In the genomic region with DNA sequence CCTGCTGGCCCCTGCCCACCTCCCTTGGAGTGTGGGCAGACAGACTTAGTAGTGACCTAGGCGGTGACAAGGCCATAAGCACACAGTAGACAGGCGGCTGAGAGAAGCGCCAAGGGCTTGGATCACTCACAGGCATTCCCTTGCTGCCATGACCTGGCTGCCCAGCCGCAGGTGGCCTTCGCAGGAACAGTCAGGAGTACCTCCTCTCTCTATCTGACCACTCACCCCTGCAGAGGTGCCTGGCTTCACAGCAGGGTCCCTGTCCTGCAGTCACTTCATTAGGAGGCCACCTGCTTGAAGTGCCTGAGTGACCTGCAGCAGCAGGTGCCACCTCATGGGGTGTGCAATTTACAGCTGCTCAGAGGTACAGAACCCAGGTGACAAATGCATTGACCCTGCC, we compare ENCODE assay signal across 27 mouse cellular contexts. TPM values are rescaled to one million over a fixed set of nuclear protein-coding genes. Genes with fewer than 3 reads are reported as not detected.
A peak's percentile ranks its signal among the peaks of the same experiment; 100 is the strongest.
DNase-seq lines count a peak whose midpoint lies in the region; ATAC-seq lines count a peak whose summit lies in the region.
"Had no signal": no experiment of that assay in that cellular context is flagged by ENCODE, and none has a peak within 500 bp of the region (broad histone marks: within the 10 kb centered on the region; RNA-seq: fewer than 3 reads in every experiment).

No protein-coding gene starts in this region.

- no peak for ATAC-seq in hindbrain, embryonic 14.5 days (ENCODE audit: low FRiP score)
- ATAC-seq in frontal cortex, adult (ENCODE audit: low TSS enrichment), result no peak
- ATAC-seq: CD4-positive, CD25-positive, alpha-beta regulatory T cell, adult 4 months; forebrain, embryonic 14.5 days; lung, postnatal 0 days had no signal

- no peak overlapping the region for H3K9ac ChIP-seq in hindbrain, embryonic 14.5 days
- H3K9ac ChIP-seq: embryonic facial prominence, embryonic 15.5 days; hindbrain, embryonic 13.5 days; kidney, embryonic 15.5 days; midbrain, embryonic 12.5 days; neural tube, embryonic 12.5 days had no signal

- H3K4me3 ChIP-seq in heart, embryonic 10.5 days, result no peak overlapping the region
- no peak overlapping the region for H3K4me3 ChIP-seq in hindbrain, embryonic 10.5 days
- no peak overlapping the region for H3K4me3 ChIP-seq in hindbrain, embryonic 14.5 days (replicated peaks; ENCODE audit: low read length)
- H3K4me3 ChIP-seq: embryonic facial prominence, embryonic 10.5 days; embryonic facial prominence, embryonic 15.5 days; hindbrain, embryonic 13.5 days; kidney, embryonic 15.5 days; megakaryocyte, embryonic 14.5 days; midbrain, embryonic 12.5 days; myocyte; neural tube, embryonic 12.5 days had no signal

- peak overlapping the region; percentile 77 for H3K27ac ChIP-seq in heart, embryonic 10.5 days
- H3K27ac ChIP-seq in hindbrain, embryonic 10.5 days, result peak overlapping the region; percentile 35; the same call in 1 of the 2 replicates
- no peak overlapping the region for H3K27ac ChIP-seq in hindbrain, embryonic 14.5 days
- H3K27ac ChIP-seq: embryonic facial prominence, embryonic 10.5 days; embryonic facial prominence, embryonic 15.5 days; hindbrain, embryonic 13.5 days; kidney, embryonic 15.5 days; midbrain, embryonic 12.5 days; neural tube, embryonic 12.5 days had no signal

- peak; percentile 53 for DNase-seq in cerebellum, adult 9-11 months
- no peak for DNase-seq in cerebellum, postnatal 4 days (ENCODE audit: low spot score in 2 of 2)
- DNase-seq in heart, embryonic 10.5 days (ENCODE audit: low spot score), result no peak
- DNase-seq in heart, adult 9 months (ENCODE audit: low spot score in 2 of 2), result no peak
- DNase-seq in hindbrain, embryonic 10.5 days (ENCODE audit: low spot score), result no peak
- DNase-seq in hindbrain, embryonic 14.5 days (ENCODE audit: low spot score), result no peak
- DNase-seq: cerebellum, adult 11 months; cerebellum, postnatal 14 days; kidney, adult 18-20 months; liver; lung, adult 18-20 months; lung, postnatal 4 days; right cerebral cortex, adult 18-20 months; spleen, adult 18-20 months; thymus, postnatal 14 days had no signal

- no peak overlapping the region for H3K4me2 ChIP-seq in hindbrain, embryonic 14.5 days (replicated peaks)
- H3K4me2 ChIP-seq: embryonic facial prominence, embryonic 15.5 days; hindbrain, embryonic 13.5 days; kidney, embryonic 15.5 days; midbrain, embryonic 12.5 days; neural tube, embryonic 12.5 days had no signal

- no peaks in the 10 kb centered on the region for H3K9me3 ChIP-seq in heart, embryonic 10.5 days
- H3K9me3 ChIP-seq in hindbrain, embryonic 10.5 days, result no peaks in the 10 kb centered on the region
- no peaks in the 10 kb centered on the region for H3K9me3 ChIP-seq in hindbrain, embryonic 14.5 days (ENCODE audit: control insufficient read depth, low read length)
- H3K9me3 ChIP-seq: embryonic facial prominence, embryonic 10.5 days; embryonic facial prominence, embryonic 15.5 days; hindbrain, embryonic 13.5 days; kidney, embryonic 15.5 days; megakaryocyte, embryonic 14.5 days; midbrain, embryonic 12.5 days; neural tube, embryonic 12.5 days had no signal

- H3K4me1 ChIP-seq in heart, embryonic 10.5 days, result peaks cover 85% of the 10 kb centered on the region
- peaks cover 56% of the 10 kb centered on the region for H3K4me1 ChIP-seq in hindbrain, embryonic 10.5 days (replicated peaks)
- H3K4me1 ChIP-seq in hindbrain, embryonic 14.5 days (replicated peaks; ENCODE audit: control insufficient read depth, insufficient read depth, low read length), result no peaks in the 10 kb centered on the region; the same call in 1 of the 2 replicates
- H3K4me1 ChIP-seq: embryonic facial prominence, embryonic 15.5 days; neural tube, embryonic 12.5 days had no signal

- H3K36me3 ChIP-seq in heart, embryonic 10.5 days, result no peaks in the 10 kb centered on the region
- H3K36me3 ChIP-seq in hindbrain, embryonic 10.5 days, result 0 out of 2 replicates have a peak, but pooled peaks cover 3% of the 10 kb centered on the region
- no peaks in the 10 kb centered on the region for H3K36me3 ChIP-seq in hindbrain, embryonic 14.5 days (replicated peaks; ENCODE audit: control insufficient read depth, insufficient read depth)
- H3K36me3 ChIP-seq: embryonic facial prominence, embryonic 10.5 days; embryonic facial prominence, embryonic 15.5 days; hindbrain, embryonic 13.5 days; kidney, embryonic 15.5 days; midbrain, embryonic 12.5 days; neural tube, embryonic 12.5 days had no signal

- 54% methylated on average over 5 of the region's 5 CpGs for WGBS in heart, embryonic 10.5 days
- 71% methylated on average over 5 of the region's 5 CpGs for WGBS in hindbrain, embryonic 10.5 days
- WGBS in hindbrain, embryonic 14.5 days, result 83% methylated on average over 5 of the region's 5 CpGs

- no peaks in the 10 kb centered on the region for H3K27me3 ChIP-seq in heart, embryonic 10.5 days (ENCODE audit: insufficient read depth, poor library complexity, severe bottlenecking)
- no peaks in the 10 kb centered on the region for H3K27me3 ChIP-seq in hindbrain, embryonic 10.5 days (ENCODE audit: insufficient read depth, poor library complexity, severe bottlenecking)
- H3K27me3 ChIP-seq in hindbrain, embryonic 14.5 days (ENCODE audit: control insufficient read depth, insufficient read depth, low read length), result no peaks in the 10 kb centered on the region
- H3K27me3 ChIP-seq: embryonic facial prominence, embryonic 15.5 days; hindbrain, embryonic 13.5 days; kidney, embryonic 15.5 days; midbrain, embryonic 12.5 days; neural tube, embryonic 12.5 days had no signal

RNA-seq across cellular contexts. Expression of gene Pitpnm2, which starts 50.4 kb away (rescaled TPM):
- 4.8 and 6.1 TPM in 2 replicates for polyA plus RNA-seq in heart, embryonic 10.5 days (2016; fragmentation: Nextera tagmentation; extraction: Ambion mirVana)
- polyA plus RNA-seq in hindbrain, embryonic 10.5 days (2016; fragmentation: Nextera tagmentation; extraction: Ambion mirVana), result 3.2 and 3.6 TPM in 2 replicates
- polyA plus RNA-seq in hindbrain, embryonic 14.5 days (2014; fragmentation: Nextera tagmentation; extraction: Ambion mirVana), result 13.5 and 15.1 TPM in 2 replicates
